Mouse (Mus musculus) ZHBTc4 (cell line): ENCODE results near the gene Kcnmb1.

Source experiments
- DNase-seq: peaks from one replicate; pipeline ENCODE4 v3.0.0-alpha.2; 2011; ENCODE audit warnings: low read depth, low spot score

Kcnmb1 gene

DNA sequence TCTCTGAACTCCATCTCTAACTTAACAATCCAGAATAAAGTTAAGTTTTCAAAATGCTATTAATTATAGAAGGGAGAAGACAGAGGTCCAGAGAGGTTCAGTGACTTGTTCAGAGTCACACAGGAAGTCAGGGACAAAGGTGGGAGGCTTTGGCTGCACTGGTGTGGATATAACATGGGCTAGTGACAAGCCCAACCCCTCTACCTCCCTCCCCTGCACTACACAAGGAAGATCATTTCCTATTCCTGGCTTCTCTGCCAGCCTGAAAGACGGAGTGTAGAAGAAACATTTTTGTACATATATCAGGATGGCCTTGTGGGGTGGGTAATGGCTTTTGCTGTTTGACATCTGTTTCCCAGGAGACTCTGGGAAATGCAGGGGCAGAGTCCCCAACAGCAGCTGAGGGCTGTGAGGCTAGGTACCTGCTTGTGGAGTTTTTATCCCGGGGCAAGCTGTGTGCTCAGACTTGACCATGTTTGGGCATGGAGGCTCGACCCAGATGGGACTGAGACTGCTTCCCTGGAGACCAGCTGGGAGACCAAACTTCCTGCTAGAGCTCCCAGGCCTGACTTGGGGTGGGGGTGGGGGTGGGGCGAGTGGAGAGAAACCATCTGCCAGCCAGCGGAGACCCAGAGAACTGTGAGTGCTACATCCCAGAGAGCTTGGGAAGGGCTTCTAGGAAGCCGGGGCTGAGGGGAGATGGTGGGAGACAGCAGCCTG, at the start of gene Kcnmb1:
Gene Kcnmb1, plus strand, starts transcription at position 326 of the 720 bp plus-strand sequence.
- no peak for DNase-seq

DNA sequence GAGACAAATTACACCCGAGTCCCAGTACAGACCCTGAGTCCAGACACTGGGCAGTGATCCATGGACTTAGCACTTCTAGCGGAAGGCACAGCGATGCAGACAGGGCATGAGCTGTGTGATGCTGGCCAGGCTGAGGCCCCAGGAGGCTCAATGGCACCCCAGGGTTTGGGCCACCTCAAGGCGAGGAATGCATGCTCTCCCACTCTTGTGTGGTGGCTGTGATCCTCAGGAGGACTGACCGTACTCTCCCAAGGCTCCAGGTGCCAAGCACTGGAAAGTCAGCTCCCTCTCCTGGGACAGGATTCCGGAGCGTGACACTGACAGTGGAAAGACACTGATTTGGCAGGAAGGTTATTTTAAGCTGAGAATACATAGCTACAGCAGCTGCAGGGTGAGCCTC, 49.8 kb upstream of the Kcnmb1 start:
- no peak for DNase-seq

DNA sequence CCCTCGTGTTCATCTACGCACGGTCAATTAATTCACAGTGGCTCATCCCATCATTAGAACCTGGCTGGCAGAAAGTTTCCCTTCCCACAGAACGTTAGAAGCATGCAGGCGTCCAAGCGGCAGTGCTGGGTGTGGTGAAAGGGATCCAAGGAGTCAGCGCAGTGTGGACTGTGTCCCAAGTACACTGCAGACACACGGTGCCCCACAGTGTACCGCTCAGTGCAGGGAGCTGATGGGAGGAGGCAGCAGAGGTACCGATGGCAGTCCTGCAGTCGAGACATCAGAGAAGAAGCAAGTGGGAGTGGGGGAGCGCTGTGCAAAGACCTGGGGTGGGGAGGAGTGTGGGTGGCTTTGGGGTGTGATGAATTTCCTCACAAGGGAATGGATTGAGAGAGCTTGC, 48.6 kb upstream of the Kcnmb1 start:
- no peak for DNase-seq

DNA sequence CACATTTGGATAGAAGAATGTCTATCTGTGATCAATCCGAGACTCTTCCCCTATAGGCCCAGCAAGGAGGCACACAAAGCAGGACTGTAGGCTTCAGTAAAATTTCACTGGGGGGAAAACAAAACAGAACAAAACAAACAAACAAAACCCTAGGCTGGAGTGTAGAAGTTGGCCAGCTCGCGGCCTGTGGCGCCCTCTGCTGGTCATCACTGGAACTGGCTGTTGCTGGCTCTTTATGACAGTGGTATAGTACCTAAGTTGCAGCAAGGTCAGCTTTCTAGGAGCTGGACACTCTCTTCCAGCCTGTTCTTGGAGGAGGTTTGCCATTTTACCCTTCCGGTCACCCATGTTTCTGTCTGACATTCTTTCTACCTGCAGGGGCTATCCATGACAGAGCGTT, 45.2 kb upstream of the Kcnmb1 start:
- peak; percentile 67 for DNase-seq

DNA sequence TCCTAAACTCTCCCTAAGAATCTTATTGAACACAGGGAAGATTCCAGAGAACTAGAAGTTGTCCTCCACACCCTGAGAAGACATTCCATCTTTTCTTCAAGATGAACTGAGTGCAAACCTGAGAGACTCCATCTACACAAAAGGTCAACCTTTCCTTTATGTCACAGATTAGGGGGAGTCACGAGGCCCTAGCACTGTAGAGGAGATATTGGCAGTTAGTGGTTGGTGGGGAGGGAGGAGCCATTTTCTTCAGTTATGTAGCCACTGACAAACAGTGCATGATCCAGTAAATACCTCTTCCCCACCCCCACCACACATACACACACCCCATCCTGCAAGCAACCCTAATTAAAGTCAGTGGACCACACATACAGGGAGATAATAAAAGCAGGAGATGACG, 44.4 kb upstream of the Kcnmb1 start:
- no peak for DNase-seq

DNA sequence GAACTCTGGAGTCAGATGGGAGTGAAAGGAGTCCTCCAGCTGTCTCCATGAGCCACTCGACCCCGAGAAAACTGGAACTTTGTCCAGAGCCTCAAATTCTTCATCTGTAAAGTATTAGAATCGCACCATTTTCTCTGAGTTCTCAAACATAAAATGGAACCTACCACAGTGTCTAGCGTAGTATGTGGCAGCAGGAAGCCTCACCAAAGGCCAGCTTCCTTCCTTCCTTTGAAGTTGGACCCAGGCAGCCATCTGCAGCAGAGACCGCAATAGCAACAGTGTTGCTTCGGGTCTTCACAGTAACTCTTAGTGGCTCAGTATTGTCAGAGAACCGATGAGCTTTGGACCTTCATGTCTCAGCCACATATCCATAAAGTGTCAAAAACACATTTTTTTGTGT, 43.0 kb upstream of the Kcnmb1 start:
- DNase-seq, result no peak

DNA sequence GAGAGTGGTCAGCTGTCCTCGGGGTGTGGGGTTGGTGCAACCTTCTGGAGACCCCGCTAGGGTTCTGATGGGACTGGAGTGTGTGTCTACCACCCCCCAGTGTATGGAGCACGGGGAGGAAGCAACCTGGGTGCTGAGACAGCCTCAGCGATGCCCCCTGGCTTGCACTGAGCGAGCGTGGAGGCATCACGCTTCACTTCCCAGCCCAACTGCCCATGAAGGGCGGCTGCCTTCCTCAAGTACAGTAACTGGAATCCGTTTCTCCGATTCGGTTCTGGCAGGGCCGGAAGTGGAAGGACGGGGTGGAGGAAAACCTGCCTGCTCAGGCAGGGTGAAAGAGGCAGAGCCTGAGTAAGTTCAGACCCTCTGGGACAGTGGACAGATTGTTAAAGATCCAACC, 41.4 kb upstream of the Kcnmb1 start:
- DNase-seq, result no peak

DNA sequence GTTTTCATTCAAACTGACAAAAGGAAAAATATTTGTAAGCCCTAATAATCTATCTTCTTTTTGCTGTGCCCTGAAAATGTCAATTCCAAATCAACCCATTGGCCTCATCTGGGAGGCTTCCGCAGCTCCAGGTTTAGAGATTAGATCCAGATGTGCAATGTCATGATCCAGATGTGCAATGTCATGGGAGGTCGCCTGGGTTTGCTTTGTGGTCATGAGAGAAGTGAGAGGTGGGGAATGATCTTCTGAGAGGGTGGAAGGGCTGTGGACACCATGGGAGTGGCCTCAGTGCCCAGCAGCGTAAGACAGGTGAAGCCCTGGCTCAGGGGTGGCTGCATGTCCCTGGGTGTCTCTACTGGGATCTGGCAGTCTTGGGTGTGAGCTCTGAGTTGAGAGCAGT, 39.8 kb upstream of the Kcnmb1 start:
- DNase-seq, result no peak

DNA sequence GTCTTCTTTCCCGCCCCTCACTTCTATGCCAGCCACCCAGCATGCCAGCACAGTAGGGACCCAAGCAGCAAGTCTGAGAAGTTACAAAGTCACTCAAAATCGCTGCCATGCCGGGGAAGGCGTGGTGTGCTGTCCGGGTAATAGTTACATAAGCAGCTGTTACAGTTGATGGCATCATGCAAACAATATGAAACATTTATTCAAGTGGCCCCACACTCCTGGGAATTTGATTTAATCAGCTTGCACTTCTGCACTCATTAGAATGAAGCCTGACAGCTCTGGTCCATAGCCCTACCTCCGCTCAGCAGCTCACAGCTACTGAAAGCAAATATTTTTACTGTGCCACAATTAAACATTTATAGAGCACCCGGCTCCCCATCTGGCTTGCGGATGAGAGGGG, 37.0 kb upstream of the Kcnmb1 start:
- no peak for DNase-seq

DNA sequence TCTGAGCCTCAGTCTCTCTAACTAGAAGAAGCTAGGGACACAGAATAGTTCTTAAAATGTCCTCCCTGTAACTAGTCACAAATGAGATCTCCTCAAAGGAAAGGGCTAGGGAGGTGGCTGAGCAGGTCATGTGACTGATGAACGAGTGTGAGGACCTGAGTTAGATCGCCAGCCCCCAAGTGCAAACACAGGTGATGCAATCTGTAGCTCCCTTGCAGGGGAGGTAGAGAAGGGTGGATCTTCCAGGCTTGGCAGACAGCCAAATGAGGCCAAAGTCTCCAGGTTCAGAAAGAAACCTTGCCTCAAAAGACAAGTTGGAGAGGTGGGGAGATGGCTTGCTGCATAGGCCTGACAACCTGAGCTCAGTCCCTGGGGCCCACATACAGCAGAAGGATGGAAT, 36.3 kb upstream of the Kcnmb1 start:
- no peak for DNase-seq

DNA sequence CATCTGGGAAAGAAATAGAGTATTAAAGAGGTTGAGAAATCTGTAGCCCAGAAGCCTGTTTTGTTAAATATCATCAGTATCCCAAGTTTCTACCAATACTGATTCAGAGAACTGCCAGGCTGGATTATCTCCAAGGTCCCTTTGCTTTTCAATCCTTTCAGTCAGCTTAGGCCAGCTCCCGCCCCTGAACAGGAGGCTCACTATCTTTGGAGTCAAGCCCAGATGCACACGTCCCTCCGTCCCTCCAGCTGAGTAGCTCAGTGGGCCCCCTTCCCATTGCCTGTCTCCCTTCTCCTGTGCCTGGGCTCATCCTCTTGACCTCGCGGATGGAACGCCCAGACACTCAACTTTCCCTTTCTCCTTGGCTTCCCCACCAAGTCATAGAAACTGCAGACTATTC, 35.5 kb upstream of the Kcnmb1 start:
- no peak for DNase-seq

DNA sequence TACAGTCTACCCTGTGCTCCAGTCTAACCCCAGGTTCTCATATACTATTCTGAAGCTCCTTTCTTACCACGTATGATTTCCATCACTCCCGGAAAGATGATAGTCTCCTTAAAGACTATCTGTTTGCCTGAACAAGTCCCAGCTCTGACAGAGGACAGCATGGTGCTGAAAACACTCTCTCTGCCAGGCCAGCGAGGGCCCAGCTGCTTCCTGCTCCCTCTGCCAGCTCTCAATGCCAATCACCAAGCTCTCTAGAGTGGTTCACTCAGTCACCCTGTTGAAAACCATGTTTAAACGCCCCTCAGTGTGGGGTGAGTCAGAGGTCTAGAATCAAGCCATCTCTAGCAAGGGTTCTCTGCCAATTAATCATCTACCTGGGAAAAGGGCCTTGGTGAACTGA, 35.0 kb upstream of the Kcnmb1 start:
- no peak for DNase-seq

DNA sequence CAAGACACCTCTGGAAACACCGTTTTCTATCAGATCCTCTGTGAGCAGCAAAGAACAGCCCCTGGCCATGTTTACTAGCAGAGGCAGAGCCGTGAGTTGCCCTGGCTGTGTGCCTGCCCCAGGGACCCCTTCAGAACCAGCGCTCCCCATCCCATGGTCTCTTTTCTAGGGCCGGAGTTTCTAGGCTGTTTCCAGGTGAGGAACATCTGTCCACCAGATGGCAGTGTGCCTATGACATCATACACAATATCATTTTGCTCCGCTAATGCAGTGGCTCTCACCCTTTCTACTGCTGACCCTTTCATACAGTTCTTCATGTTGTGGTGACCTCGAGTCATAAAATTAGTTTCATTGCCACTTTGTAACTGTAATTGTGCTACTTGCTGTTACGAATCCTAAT, 34.2 kb upstream of the Kcnmb1 start:
- DNase-seq, result peak; percentile 51

DNA sequence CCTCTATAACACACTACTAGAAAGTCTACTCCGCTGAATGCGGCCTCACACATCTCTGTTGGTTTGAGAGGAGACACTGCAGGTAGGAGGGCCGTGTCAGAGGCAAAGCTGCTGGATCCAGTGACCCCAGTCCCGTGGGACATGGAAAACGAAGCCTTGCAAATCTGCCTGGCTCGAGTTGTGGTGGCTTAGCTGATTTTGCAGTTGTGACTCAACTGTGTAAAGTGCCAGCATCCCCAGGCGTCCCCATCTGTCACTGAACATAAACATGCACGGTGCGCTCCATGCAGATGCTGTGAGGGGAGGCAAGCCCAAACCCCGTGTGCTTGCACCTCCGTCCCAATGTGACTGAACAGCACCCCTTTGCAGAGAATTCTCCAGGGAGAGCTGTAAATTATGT, 33.4 kb upstream of the Kcnmb1 start:
- DNase-seq, result no peak

DNA sequence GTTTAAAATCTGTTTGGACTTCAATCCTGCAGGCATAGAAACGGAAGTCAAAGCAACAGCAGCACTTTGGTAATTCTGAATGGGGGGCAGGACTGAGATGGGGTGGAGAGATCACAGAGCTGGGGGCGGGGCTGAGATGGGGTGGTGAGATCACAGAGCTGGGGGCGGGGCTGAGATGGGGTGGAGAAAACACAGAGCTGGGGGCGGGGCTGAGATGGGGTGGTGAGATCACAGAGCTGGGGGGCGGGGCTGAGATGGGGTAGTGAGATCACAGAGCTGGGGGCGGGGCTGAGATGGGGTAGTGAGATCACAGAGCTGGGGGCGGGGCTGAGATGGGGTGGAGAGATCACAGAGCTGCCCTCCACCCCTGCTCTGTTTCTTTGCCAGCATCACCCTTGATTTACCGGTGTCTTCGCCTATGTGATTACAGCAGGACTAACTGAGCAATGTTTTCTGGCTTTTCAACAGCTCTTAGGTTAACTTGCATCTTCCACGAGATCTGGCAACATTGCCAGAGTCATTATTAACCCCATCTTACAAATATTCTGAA, 30.9 kb upstream of the Kcnmb1 start:
- DNase-seq, result peak; percentile 90

DNA sequence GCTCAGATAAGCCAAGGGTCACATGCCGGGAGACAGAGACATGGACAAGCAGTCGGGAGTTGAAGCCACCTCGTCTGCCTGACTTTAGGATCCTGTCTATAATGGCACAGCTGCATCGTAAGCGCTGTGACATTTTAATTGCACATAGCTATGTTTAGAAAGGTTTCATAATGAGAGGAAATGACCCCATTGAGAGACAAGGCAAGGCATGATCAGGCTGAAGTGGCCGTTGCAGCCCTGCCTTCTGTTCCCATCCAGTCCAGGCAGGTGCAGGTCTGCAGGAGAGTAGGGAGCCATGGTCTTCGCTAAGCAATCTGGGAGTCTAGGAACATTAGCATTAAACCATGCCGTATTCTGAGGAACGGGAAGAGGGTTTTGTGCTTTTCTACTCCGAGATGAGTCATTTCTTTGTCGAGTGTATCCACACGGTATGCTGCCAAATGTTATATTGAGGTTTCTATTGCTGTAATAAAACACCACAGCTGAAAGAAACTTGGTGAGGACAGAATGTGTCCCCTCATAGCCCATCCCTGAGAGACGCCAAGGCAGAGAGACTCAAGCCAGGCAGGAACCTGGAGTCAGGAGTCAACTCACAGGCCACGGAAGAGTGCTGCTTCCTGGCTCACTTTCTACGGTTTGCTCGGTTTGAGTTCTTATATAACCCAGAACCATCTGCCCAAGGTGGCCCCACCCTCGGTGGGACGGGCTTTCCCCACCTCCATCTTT, 30.3 kb upstream of the Kcnmb1 start:
- peak; percentile 34 for DNase-seq

DNA sequence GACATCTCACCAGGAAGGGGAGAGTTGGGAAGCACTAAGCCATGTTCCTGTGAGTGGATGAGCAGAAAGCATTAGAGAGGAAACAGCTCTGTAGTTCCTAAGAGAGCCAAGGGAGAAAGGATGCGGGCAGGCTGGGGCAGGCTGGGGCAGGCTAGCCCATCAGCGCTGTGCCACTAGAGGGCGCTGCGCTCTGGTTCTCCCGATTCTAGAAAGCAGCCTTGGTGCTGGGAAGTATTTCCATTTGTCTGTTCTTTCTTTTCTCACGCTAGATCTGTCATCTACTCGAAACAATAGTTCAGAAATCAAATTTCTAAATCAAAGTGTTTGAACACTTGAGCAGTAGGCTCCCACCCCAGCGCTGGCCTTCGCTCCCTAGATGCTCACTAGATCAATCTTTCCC, 28.5 kb upstream of the Kcnmb1 start:
- DNase-seq, result peak; percentile 81

DNA sequence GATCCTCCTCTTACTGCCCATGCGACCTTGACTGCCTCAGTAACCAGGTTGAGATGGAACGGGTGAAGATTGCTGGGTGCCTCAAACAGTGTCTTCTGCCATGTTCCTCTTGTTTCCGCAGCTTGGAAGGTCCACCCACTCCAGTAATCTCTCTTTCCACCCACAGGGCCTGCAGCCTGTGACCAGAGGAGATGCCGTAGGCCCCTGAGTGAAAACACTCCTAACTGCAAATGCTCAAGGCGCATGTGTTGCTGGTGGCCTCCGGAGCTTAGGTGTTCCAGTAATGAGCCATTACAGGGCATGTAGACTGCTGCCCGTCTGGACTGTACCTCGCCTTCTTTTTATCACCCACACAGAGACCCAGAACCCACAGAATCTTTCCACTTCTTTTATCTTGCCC, 25.2 kb upstream of the Kcnmb1 start:
- no peak for DNase-seq

DNA sequence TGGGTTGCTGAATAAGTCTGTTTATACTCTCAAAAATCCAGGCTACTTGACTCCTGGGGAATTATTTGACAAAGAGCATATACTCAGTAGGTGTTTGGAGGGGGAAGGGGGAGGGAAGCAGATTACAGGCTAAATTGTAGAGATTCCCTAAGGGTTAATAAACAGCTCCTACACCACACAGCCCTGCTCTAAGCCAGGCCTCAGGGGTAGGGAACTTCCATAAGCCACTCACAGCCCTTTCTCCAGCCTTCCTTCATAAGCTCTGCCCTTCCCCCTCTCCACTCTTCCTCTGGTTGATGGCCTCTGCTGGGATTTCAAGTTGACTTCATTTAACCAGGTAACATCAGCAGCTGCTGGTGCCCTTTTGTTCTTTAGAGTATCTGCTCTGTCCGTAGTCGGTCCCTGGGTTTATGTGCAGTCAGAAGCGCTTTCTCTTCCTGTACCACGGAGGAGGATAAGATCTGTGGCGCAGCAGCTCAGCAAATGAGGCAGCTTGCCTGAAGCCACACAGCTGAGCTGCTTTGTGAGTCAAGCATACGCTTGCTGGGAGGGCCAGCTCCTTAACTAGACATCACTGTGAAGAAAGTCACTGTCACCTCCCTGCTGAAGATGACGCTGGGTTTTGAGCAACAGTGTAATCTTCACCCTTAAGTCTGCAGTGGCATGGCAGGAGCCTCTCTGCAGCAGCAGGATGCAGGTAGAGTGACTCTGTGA, 24.1 kb upstream of the Kcnmb1 start:
- no peak for DNase-seq

DNA sequence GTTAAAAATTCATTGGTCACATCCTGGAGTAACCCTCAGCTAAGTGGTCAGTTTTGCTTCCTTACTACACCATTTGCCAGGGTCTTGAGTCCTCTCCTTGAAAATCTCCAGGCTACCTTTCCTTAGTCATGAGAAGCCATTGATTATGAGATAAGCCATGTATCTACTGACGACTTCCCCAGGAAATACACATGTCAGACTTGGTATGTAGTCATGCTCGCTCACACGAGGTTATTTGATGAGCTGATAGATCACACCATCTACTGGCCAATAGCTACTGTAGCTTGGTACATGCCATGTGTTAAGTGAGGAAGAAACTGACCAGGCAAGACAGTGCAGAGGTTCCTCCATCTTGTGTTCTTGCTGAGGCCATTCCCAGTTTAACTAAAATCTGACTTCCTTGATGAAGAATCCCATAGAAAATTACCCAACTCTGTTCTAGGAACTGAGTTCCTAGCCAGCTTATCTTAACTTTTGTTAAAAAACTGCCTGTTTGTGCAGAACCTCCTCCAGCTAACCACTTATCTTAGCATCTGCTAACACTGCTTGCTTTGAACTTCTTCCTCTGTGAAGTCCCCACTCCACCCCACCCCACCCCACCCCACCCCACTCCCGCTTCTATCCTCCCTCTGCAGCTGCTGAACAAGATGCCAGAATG, 23.2 kb upstream of the Kcnmb1 start:
- DNase-seq, result no peak

DNA sequence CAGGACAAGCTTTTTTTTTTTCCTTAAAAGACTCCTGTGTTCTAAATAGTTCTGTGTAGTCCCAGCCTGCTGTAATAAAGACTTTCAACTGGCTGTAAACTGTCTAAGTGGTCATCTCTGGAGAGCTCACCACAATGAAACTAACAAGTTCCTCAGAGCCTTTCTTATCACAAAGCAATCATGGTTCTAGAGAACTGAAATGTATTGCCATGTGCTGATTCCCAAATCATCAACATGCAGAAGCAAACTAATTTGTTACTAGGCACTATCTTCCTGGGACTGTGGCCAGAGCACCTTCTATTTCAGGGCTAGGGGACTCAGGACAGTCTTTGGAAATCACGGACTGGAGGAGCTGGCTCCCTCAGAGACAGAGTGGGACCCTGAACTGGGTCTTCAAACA, 19.2 kb upstream of the Kcnmb1 start:
- no peak for DNase-seq
